Mouse (Mus musculus): ENCODE measurements around the gene Usp6nl.

DNA sequence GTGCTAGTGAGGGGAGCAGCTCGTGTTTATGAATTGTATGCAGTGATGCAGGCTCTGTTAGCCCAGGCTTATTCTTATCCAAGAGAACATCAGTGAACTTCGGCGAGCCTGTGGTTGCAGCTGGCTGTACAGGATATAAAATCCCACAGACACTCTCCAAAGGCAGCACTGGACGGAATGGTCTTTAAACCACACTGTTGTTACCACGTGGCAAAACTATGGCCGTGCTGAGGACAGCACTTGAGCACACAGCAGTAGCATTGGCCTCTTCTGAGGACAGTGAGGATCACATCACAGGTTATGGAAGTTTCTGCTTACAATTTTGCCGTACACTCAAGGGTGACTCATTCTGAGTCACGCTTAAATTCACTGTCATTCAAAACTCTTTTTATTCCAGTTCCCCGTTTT, 44.1 kb downstream of the Usp6nl start:
- TF ChIP-seq CTCF (IDR thresholded peaks at IDR 0.05; ENCODE audit: low read depth) = no peak
- TF ChIP-seq EP300 (IDR thresholded peaks at IDR 0.05; ENCODE audit: low read depth) = no peak
